ENCODE assay signal across 26 mouse cellular contexts in genomic region chr6:29365277-29365676, GRCm38 (mm10). TPM values are rescaled to one million over a fixed set of nuclear protein-coding genes. Genes with fewer than 3 reads are reported as not detected.
"Had no signal": no experiment of that assay in that cellular context is flagged by ENCODE, and none has a peak within 500 bp of the region (broad histone marks: within the 10 kb centered on the region; RNA-seq: fewer than 3 reads in every experiment).

No protein-coding gene starts in this region.

- H3K4me3 ChIP-seq: lung, embryonic 15.5 days; midbrain, embryonic 10.5 days; midbrain, embryonic 12.5 days; myocyte; neural tube, embryonic 13.5 days; neural tube, embryonic 15.5 days had no signal

- H3K9ac ChIP-seq: liver, postnatal 0 days; lung, embryonic 15.5 days; midbrain, embryonic 12.5 days; neural tube, embryonic 13.5 days; neural tube, embryonic 15.5 days had no signal

- H3K27me3 ChIP-seq: lung, embryonic 15.5 days; midbrain, embryonic 12.5 days; neural tube, embryonic 13.5 days; neural tube, embryonic 15.5 days had no signal

- H3K9me3 ChIP-seq: lung, embryonic 15.5 days; midbrain, embryonic 10.5 days; midbrain, embryonic 12.5 days; neural tube, embryonic 13.5 days; neural tube, embryonic 15.5 days had no signal

- H3K27ac ChIP-seq: lung, embryonic 15.5 days; midbrain, embryonic 10.5 days; midbrain, embryonic 12.5 days; neural tube, embryonic 13.5 days; neural tube, embryonic 15.5 days had no signal

- DNase-seq: liver, postnatal 0 days; lung, adult 2 months; lung, postnatal 4 days; midbrain, embryonic 14.5 days; retina, postnatal 1 day; right cerebral cortex, adult 18-20 months; right cerebral cortex, postnatal 25 days; right cerebral cortex, postnatal 4 days; spleen, adult 18-20 months; thymus, adult 18-20 months; thymus, postnatal 14 days; thymus, postnatal 36 days had no signal

- H3K4me1 ChIP-seq: lung, embryonic 15.5 days; midbrain, embryonic 10.5 days; midbrain, embryonic 12.5 days had no signal

- H3K4me2 ChIP-seq: lung, embryonic 15.5 days; midbrain, embryonic 12.5 days; neural tube, embryonic 13.5 days; neural tube, embryonic 15.5 days had no signal

- ATAC-seq: liver, postnatal 0 days; lung, postnatal 0 days; midbrain, embryonic 16.5 days had no signal

RNA-seq across cellular contexts. Expression of gene Opn1sw, which starts 23.0 kb away (rescaled TPM):
- total RNA-seq: megakaryocyte, adult 5-6 weeks; megakaryocyte-erythroid progenitor cell, adult 5-6 weeks had no signal

RNA-seq across cellular contexts. Expression of gene Ccdc136, which starts 30.8 kb away (rescaled TPM):
- total RNA-seq: megakaryocyte-erythroid progenitor cell, adult 5-6 weeks had no signal

RNA-seq across cellular contexts. Expression of gene Fam71f1, which starts 46.3 kb away (rescaled TPM):
- total RNA-seq: megakaryocyte, adult 5-6 weeks; megakaryocyte-erythroid progenitor cell, adult 5-6 weeks had no signal
- polyA plus RNA-seq: liver, postnatal 0 days; lung, adult 2 months; lung, embryonic 15.5 days; lung, postnatal 0 days; midbrain, embryonic 10.5 days; midbrain, embryonic 12.5 days; midbrain, embryonic 14.5 days; midbrain, embryonic 16.5 days; neural tube, embryonic 13.5 days; neural tube, embryonic 15.5 days; small intestine, adult 2 months; stomach, embryonic 14.5 days; stomach, embryonic 16.5 days; thymus, postnatal 0 days had no signal
